Mouse (Mus musculus) megakaryocyte-erythroid progenitor cell, adult 5-6 weeks (primary cell): ENCODE data around the gene Sec22c. TPM values are rescaled to one million over a fixed set of nuclear protein-coding genes. Genes with fewer than 3 reads are reported as not detected.

Source experiments
- total RNA-seq, 2 experiments: library from RNA; stranded (forward) in 1 of 2; stranded (reverse) in 1 of 2; fragments of 200-1000, 215-1000 nt in 1 of 2; fragments of >200 nt in 1 of 2; fragmentation: Nextera tagmentation in 1 of 2; gene quantifications; 2 replicates each; pipeline ENCODE4 v1.2.3; 2014 to 2017

Sec22c gene
- total RNA-seq, 2 experiments from 2014 or later = 3.1 to 10.9 TPM

Other genes with a start within 250 kb of the Sec22c start
- gene Cck, start 209.8 kb downstream of the Sec22c start, total RNA-seq (2014; fragmentation: Nextera tagmentation) = not detected in 2 replicates
- not detected in 2 replicates for gene Cck, start 209.8 kb downstream of the Sec22c start, total RNA-seq (2017)
- gene Lyzl4, start 63.4 kb downstream of the Sec22c start, total RNA-seq (2014; fragmentation: Nextera tagmentation) = not detected in 2 replicates
- not detected in 2 replicates for gene Lyzl4, start 63.4 kb downstream of the Sec22c start, total RNA-seq (2017)
- not detected in 2 replicates for gene Vipr1, start 62.8 kb downstream of the Sec22c start, total RNA-seq (2014; fragmentation: Nextera tagmentation)
- gene Vipr1, start 62.8 kb downstream of the Sec22c start, total RNA-seq (2017) = not detected in 2 replicates
- 57.8 and 77.0 TPM in 2 replicates for gene Ss18l2, start 4.8 kb upstream of the Sec22c start, total RNA-seq (2014; fragmentation: Nextera tagmentation)
- gene Ss18l2, start 4.8 kb upstream of the Sec22c start, total RNA-seq (2017) = 47.8 and 54.4 TPM in 2 replicates
- 161 and 173 TPM in 2 replicates for gene Nktr, start 13.7 kb upstream of the Sec22c start, total RNA-seq (2014; fragmentation: Nextera tagmentation)
- 132 and 146 TPM in 2 replicates for gene Nktr, start 13.7 kb upstream of the Sec22c start, total RNA-seq (2017)
- gene Zfp651, start 53.8 kb upstream of the Sec22c start, total RNA-seq (2014; fragmentation: Nextera tagmentation) = not detected in 2 replicates
- gene Zfp651, start 53.8 kb upstream of the Sec22c start, total RNA-seq (2017) = not detected in 2 replicates
- not detected in 2 replicates for gene Klhl40, start 72.1 kb upstream of the Sec22c start, total RNA-seq (2014; fragmentation: Nextera tagmentation)
- gene Klhl40, start 72.1 kb upstream of the Sec22c start, total RNA-seq (2017) = not detected in 2 replicates
- not detected in 2 replicates for gene Hhatl, start 87.0 kb upstream of the Sec22c start, total RNA-seq (2014; fragmentation: Nextera tagmentation)
- not detected in 2 replicates for gene Hhatl, start 87.0 kb upstream of the Sec22c start, total RNA-seq (2017)
- gene Ccdc13, start 134.0 kb upstream of the Sec22c start, total RNA-seq (2014; fragmentation: Nextera tagmentation) = not detected in 2 replicates
- not detected in 2 replicates for gene Ccdc13, start 134.0 kb upstream of the Sec22c start, total RNA-seq (2017)
- gene Higd1a, start 152.9 kb upstream of the Sec22c start, total RNA-seq (2014; fragmentation: Nextera tagmentation) = 119 and 156 TPM in 2 replicates
- gene Higd1a, start 152.9 kb upstream of the Sec22c start, total RNA-seq (2017) = 28.6 and 33.5 TPM in 2 replicates
- not detected in 2 replicates for gene Ackr2, start 192.9 kb upstream of the Sec22c start, total RNA-seq (2014; fragmentation: Nextera tagmentation)
- gene Ackr2, start 192.9 kb upstream of the Sec22c start, total RNA-seq (2017) = not detected in 2 replicates
- gene Cyp8b1, start 210.8 kb upstream of the Sec22c start, total RNA-seq (2014; fragmentation: Nextera tagmentation) = not detected in 2 replicates
- not detected in 2 replicates for gene Cyp8b1, start 210.8 kb upstream of the Sec22c start, total RNA-seq (2017)
- not detected in 2 replicates for gene Fam198a, start 245.5 kb upstream of the Sec22c start, total RNA-seq (2014; fragmentation: Nextera tagmentation)
- 1.3 TPM in 1 of 2 replicates, not detected in the other for gene Fam198a, start 245.5 kb upstream of the Sec22c start, total RNA-seq (2017)